Mouse (Mus musculus): ENCODE results near the gene Myrf. TPM values are rescaled to one million over a fixed set of nuclear protein-coding genes. Genes with fewer than 3 reads are reported as not detected.
"Not testable (repeated sequence)": the region's sequence is repeated elsewhere in the genome, so short reads cannot be mapped to it uniquely, and the experiment has no call there.

The Myrf gene
- polyA plus RNA-seq, 1 experiment from 2014 or later = 12.0 TPM

DNA sequence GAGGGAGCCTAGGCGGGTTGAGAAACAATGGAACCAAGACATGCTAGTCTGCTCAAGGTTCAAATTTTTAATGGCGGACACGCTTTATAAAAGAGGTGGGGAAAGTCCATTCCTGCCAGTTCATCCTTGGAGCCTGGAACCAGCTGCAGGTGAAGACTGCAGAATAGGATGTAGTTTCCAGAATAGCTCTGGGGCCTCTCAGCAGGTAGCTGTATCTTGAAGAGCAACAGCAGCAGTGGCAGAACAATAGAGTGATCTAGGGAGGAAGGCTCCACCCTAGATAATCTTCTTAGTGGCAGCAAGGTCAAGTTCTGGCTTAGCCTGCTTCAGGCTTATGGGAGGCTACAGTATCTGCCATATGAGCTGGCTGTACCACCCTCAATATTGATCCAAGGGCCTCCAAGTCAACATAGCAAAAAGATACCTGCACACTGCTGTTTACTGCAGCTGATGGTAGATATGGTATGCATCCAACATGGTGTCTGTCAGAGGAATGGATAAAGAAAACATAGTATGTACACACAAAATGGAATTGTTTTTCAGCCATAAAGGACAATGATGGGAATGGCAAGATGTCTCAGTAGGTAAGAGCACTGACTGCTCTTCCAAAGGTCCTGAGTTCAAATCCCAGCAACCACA lies 70.7 kb downstream of the Myrf start:
- WGBS = 95% methylated on average over 3 of the region's 3 CpGs
- not testable (repeated sequence) for H3K27me3 ChIP-seq (replicated peaks); H3K9ac ChIP-seq; H3K9me3 ChIP-seq; ATAC-seq; H3K4me3 ChIP-seq (replicated peaks); H3K27ac ChIP-seq; H3K4me1 ChIP-seq (replicated peaks); H3K4me2 ChIP-seq (replicated peaks); H3K36me3 ChIP-seq

DNA sequence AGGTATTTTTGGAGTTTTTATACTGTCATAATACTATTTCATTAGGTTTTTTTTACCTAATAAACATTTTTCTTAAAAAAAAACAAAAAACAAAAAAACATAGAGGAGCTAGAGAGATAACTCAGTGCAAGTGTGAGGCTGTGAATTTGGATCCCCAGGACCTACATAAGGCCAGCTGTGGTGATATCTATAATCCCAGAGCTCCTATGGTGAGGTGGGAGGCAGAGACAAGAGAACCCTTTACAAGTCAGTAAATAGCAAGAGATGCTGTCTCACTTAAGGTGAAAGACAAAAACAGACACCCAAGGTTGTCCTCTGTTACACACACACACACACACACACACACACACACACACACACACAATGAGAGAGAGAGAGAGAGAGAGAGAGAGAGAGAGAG lies 71.4 kb downstream of the Myrf start:
- Histone ChIP-seq H3K4me2 (replicated peaks) (no peak overlapping the region), H3K9ac (no peak overlapping the region), H3K36me3 (no peaks in the 10 kb centered on the region), H3K4me3 (replicated peaks) (no peak overlapping the region), H3K27ac (no peak overlapping the region), H3K9me3 (no peaks in the 10 kb centered on the region), H3K27me3 (replicated peaks) (no peaks in the 10 kb centered on the region), H3K4me1 (replicated peaks) (0 out of 2 replicates have a peak, but pooled peaks cover 4% of the 10 kb centered on the region)
- ATAC-seq = no peak

DNA sequence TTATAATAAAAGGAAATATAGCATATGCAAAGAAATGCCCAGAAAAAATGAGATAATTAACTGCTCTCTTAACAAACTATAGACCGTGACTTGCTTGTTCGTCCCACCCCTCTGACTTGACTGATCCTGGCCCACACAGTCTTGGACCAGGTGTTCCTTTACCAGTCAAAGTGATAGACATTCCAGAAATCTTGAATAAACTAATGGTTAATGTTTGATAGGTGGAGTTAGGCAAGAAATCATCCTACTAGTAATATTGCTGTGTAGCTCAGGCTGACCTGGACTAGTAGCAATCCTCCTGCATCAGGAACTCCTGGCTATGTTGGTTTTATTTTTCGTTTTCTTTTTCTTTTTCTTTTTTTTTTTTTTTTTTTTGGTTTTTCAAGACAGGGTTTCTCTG lies 72.1 kb downstream of the Myrf start:
- Histone ChIP-seq H3K9ac (no peak overlapping the region), H3K27me3 (replicated peaks) (no peaks in the 10 kb centered on the region), H3K4me2 (replicated peaks) (no peak overlapping the region), H3K36me3 (no peaks in the 10 kb centered on the region), H3K4me3 (replicated peaks) (no peak overlapping the region), H3K9me3 (no peaks in the 10 kb centered on the region), H3K4me1 (replicated peaks) (0 out of 2 replicates have a peak, but pooled peaks cover 4% of the 10 kb centered on the region), H3K27ac (no peak overlapping the region)
- 74% methylated on average over 3 of the region's 3 CpGs for WGBS
- no peak for ATAC-seq

DNA sequence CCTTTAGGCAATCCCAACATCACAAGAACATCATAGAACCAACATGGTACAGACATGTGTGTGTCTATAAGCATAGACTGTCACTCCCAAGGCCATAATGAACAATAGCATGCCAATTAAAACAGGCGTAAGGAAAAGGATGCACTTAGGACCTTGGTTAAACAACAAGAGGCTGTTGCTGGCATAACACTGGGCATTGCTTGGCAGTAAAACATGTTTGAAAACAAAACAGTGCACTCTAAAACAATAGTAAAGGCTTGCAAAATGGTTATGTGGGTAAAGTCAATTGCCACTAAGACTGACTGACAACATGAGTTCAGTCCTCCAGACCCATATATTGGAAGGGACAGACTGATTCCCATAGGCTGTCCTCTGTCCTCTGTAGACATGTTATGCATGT lies 72.6 kb downstream of the Myrf start:
- Histone ChIP-seq H3K36me3 (no peaks in the 10 kb centered on the region), H3K4me2 (replicated peaks) (no peak overlapping the region), H3K9ac (no peak overlapping the region), H3K27me3 (replicated peaks) (no peaks in the 10 kb centered on the region), H3K9me3 (no peaks in the 10 kb centered on the region), H3K27ac (no peak overlapping the region), H3K4me3 (replicated peaks) (no peak overlapping the region), H3K4me1 (replicated peaks) (0 out of 2 replicates have a peak, but pooled peaks cover 2% of the 10 kb centered on the region)
- WGBS = 90% methylated on average over 1 of the region's 1 CpGs
- ATAC-seq = no peak

DNA sequence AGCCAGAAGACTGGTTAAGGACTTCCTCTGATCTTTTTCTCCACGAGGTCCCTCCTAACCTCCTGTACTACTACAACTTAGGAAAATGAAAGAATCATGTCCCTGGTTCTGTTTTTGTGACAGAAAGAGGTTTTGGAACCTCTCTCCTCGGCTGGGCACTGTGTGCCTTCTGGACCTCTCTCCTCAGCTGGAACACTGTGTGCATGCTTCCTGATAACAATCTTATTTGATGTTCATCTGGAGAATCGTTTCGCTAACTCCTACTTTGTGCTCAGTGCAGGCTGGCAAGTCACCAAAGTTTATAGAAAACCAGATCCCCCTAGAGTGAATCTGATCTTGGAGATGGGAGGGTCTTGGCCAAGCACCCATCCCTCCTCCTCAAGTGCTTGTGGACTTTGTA lies 73.4 kb downstream of the Myrf start:
- 67% methylated on average over 4 of the region's 4 CpGs for WGBS
- Histone ChIP-seq H3K36me3 (no peaks in the 10 kb centered on the region), H3K27ac (no peak overlapping the region), H3K9me3 (no peaks in the 10 kb centered on the region), H3K9ac (no peak overlapping the region), H3K4me1 (replicated peaks) (no peaks in the 10 kb centered on the region), H3K4me3 (replicated peaks) (no peak overlapping the region), H3K27me3 (replicated peaks) (no peaks in the 10 kb centered on the region), H3K4me2 (replicated peaks) (no peak overlapping the region)
- no peak for ATAC-seq

DNA sequence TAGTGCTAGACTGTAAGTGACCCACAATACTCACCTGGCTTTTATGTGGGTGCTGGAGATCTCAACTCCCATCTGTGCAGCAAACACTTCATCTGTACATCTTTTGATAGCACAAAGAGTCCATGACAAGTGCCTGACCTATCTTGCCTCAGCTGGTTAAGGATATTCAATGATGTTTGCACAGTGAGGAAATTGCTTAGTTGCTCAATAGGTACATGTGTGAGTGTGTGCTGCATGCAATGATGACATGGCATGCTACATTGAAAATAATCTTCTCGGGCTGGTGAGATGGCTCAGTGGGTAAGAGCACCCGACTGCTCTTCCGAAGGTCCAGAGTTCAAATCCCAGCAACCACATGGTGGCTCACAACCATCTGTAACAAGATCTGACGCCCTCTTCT lies 74.6 kb downstream of the Myrf start:
- H3K9me3 ChIP-seq; H3K27ac ChIP-seq; H3K36me3 ChIP-seq; H3K4me2 ChIP-seq (replicated peaks); ATAC-seq; H3K4me1 ChIP-seq (replicated peaks); H3K27me3 ChIP-seq (replicated peaks); H3K9ac ChIP-seq; H3K4me3 ChIP-seq (replicated peaks): not testable (repeated sequence)
- WGBS = 85% methylated on average over 4 of the region's 4 CpGs

DNA sequence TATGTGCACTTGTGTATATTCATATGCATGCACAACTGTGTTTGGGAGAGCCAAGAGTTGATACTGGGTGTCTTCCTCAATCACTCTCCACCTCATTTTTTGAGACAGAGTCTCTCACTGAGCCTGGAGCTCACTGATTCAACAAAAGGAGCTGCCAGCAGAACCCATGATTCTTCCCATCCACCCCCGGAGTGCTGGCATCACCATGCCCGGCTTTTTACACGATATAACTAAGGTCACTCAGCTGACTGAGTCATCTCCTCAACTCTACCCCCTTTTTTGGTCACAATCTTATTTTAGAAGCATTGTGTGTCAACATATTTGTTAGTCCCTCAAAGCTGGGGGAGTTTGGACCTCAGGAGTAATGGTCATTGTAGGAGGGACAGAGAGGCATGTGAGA lies 76.7 kb downstream of the Myrf start:
- Histone ChIP-seq H3K27me3 (replicated peaks) (no peaks in the 10 kb centered on the region), H3K4me2 (replicated peaks) (no peak overlapping the region), H3K36me3 (no peaks in the 10 kb centered on the region), H3K9ac (no peak overlapping the region), H3K9me3 (no peaks in the 10 kb centered on the region), H3K27ac (no peak overlapping the region), H3K4me1 (replicated peaks) (no peaks in the 10 kb centered on the region), H3K4me3 (replicated peaks) (no peak overlapping the region)
- WGBS = 81% methylated on average over 3 of the region's 3 CpGs
- ATAC-seq = no peak

Other genes starting within 250 kb of the Myrf start
- gene Best1, start 239.1 kb downstream of the Myrf start, polyA plus RNA-seq (2015; fragmentation: Nextera tagmentation; extraction: Ambion mirVana) = 0.50 and 0.58 TPM in 2 replicates
- gene Rab3il1, start 239.1 kb downstream of the Myrf start, polyA plus RNA-seq (2015; fragmentation: Nextera tagmentation; extraction: Ambion mirVana) = 34.7 and 35.0 TPM in 2 replicates
- gene Fads3, start 199.2 kb downstream of the Myrf start, polyA plus RNA-seq (2015; fragmentation: Nextera tagmentation; extraction: Ambion mirVana) = 15.1 and 16.3 TPM in 2 replicates
- gene Fads2, start 139.0 kb downstream of the Myrf start, polyA plus RNA-seq (2015; fragmentation: Nextera tagmentation; extraction: Ambion mirVana) = 194 and 205 TPM in 2 replicates
- 145 and 146 TPM in 2 replicates for gene Fads1, start 57.9 kb downstream of the Myrf start, polyA plus RNA-seq (2015; fragmentation: Nextera tagmentation; extraction: Ambion mirVana)
- 470 and 520 TPM in 2 replicates for gene Tmem258, start 36.7 kb downstream of the Myrf start, polyA plus RNA-seq (2015; fragmentation: Nextera tagmentation; extraction: Ambion mirVana)
- gene Fen1, start 36.6 kb downstream of the Myrf start, polyA plus RNA-seq (2015; fragmentation: Nextera tagmentation; extraction: Ambion mirVana) = 92.2 and 97.4 TPM in 2 replicates
- gene Dagla, start 64.1 kb upstream of the Myrf start, polyA plus RNA-seq (2015; fragmentation: Nextera tagmentation; extraction: Ambion mirVana) = 3.5 and 3.6 TPM in 2 replicates
- 1.7 and 3.1 TPM in 2 replicates for gene Syt7, start 148.3 kb upstream of the Myrf start, polyA plus RNA-seq (2015; fragmentation: Nextera tagmentation; extraction: Ambion mirVana)
- 0.56 and 0.62 TPM in 2 replicates for gene Lrrc10b, start 216.7 kb upstream of the Myrf start, polyA plus RNA-seq (2015; fragmentation: Nextera tagmentation; extraction: Ambion mirVana)
- 0.68 and 1.4 TPM in 2 replicates for gene Ppp1r32, start 242.2 kb upstream of the Myrf start, polyA plus RNA-seq (2015; fragmentation: Nextera tagmentation; extraction: Ambion mirVana)

All from intestine, embryonic 15.5 days (tissue).